ENCODE assay signal across 19 mouse cellular contexts in genomic region chr3:100843784-100844183, GRCm38 (mm10). TPM values are rescaled to one million over a fixed set of nuclear protein-coding genes. Genes with fewer than 3 reads are reported as not detected.
A peak's percentile ranks its signal among the peaks of the same experiment; 100 is the strongest.
DNase-seq lines count a peak whose midpoint lies in the region; ATAC-seq lines count a peak whose summit lies in the region.
"Had no signal": no experiment of that assay in that cellular context is flagged by ENCODE, and none has a peak within 500 bp of the region (broad histone marks: within the 10 kb centered on the region; RNA-seq: fewer than 3 reads in every experiment).

No protein-coding gene starts in this region.

- WGBS in heart, embryonic 10.5 days, result 85% methylated on average over 3 of the region's 3 CpGs
- WGBS in limb, embryonic 12.5 days, result 57% methylated on average over 3 of the region's 3 CpGs
- WGBS in limb, embryonic 10.5 days, result 79% methylated on average over 3 of the region's 3 CpGs

- no peak for ATAC-seq in limb, embryonic 12.5 days (ENCODE audit: insufficient number of reproducible peaks, insufficient read depth, low FRiP score, low TSS enrichment, low read depth)
- ATAC-seq: forebrain, embryonic 13.5 days had no signal

- H3K9me3 ChIP-seq in heart, embryonic 10.5 days, result no peaks in the 10 kb centered on the region
- no peaks in the 10 kb centered on the region for H3K9me3 ChIP-seq in limb, embryonic 12.5 days
- no peaks in the 10 kb centered on the region for H3K9me3 ChIP-seq in limb, embryonic 10.5 days (replicated peaks)
- H3K9me3 ChIP-seq: forebrain, embryonic 13.5 days; G1E; limb, embryonic 13.5 days; liver, embryonic 15.5 days; neural tube, embryonic 13.5 days; stomach, embryonic 15.5 days had no signal

- no peaks in the 10 kb centered on the region for H3K27me3 ChIP-seq in heart, embryonic 10.5 days (ENCODE audit: insufficient read depth, poor library complexity, severe bottlenecking)
- no peaks in the 10 kb centered on the region for H3K27me3 ChIP-seq in limb, embryonic 12.5 days
- H3K27me3 ChIP-seq in limb, embryonic 10.5 days (ENCODE audit: low read depth, poor library complexity, severe bottlenecking), result no peaks in the 10 kb centered on the region
- H3K27me3 ChIP-seq: forebrain, embryonic 13.5 days; limb, embryonic 13.5 days; liver, embryonic 15.5 days; neural tube, embryonic 13.5 days; stomach, embryonic 15.5 days had no signal

- no peak overlapping the region for H3K4me2 ChIP-seq in limb, embryonic 12.5 days
- H3K4me2 ChIP-seq: forebrain, embryonic 13.5 days; limb, embryonic 13.5 days; liver, embryonic 15.5 days; midbrain, embryonic 11.5 days; neural tube, embryonic 13.5 days; stomach, embryonic 15.5 days had no signal

- DNase-seq in heart, adult 18-20 months, result peak; percentile 4 to 25
- DNase-seq in heart, embryonic 10.5 days (ENCODE audit: low spot score), result no peak
- DNase-seq in limb, embryonic 10.5 days (ENCODE audit: low spot score), result no peak
- DNase-seq in brain, adult 2 months (ENCODE audit: low read depth, low spot score), result peak; percentile 43
- DNase-seq in kidney, postnatal 25 days, result peak; percentile 66 to 75
- DNase-seq in urinary bladder, postnatal 36 days (ENCODE audit: low spot score in 2 of 2), result no peak
- no peak for DNase-seq in lung, postnatal 4 days
- DNase-seq: adrenal gland, postnatal 36 days; cerebellum, adult 8-10 months; gastrocnemius, postnatal 25 days had no signal

- no peak overlapping the region for H3K27ac ChIP-seq in heart, embryonic 10.5 days
- H3K27ac ChIP-seq in limb, embryonic 12.5 days, result 0 out of 2 replicates have a peak overlapping the region, but pooled peaks have one; percentile 12
- no peak overlapping the region for H3K27ac ChIP-seq in limb, embryonic 10.5 days
- H3K27ac ChIP-seq: forebrain, embryonic 13.5 days; limb, embryonic 13.5 days; liver, embryonic 15.5 days; neural tube, embryonic 13.5 days; stomach, embryonic 15.5 days had no signal

- no peak overlapping the region for H3K9ac ChIP-seq in limb, embryonic 12.5 days (replicated peaks)
- H3K9ac ChIP-seq: forebrain, embryonic 13.5 days; limb, embryonic 13.5 days; liver, embryonic 15.5 days; neural tube, embryonic 13.5 days; stomach, embryonic 15.5 days had no signal

- H3K36me3 ChIP-seq in heart, embryonic 10.5 days, result no peaks in the 10 kb centered on the region
- H3K36me3 ChIP-seq in limb, embryonic 12.5 days, result no peaks in the 10 kb centered on the region
- H3K36me3 ChIP-seq in limb, embryonic 10.5 days, result no peaks in the 10 kb centered on the region
- H3K36me3 ChIP-seq: G1E; limb, embryonic 13.5 days; liver, embryonic 15.5 days; neural tube, embryonic 13.5 days; stomach, embryonic 15.5 days had no signal

- no peak overlapping the region for H3K4me3 ChIP-seq in heart, embryonic 10.5 days
- no peak overlapping the region for H3K4me3 ChIP-seq in limb, embryonic 12.5 days (replicated peaks)
- H3K4me3 ChIP-seq in limb, embryonic 10.5 days, result no peak overlapping the region
- H3K4me3 ChIP-seq: forebrain, embryonic 13.5 days; limb, embryonic 13.5 days; liver, embryonic 15.5 days; neural tube, embryonic 13.5 days; stomach, embryonic 15.5 days had no signal

- 0 out of 2 replicates have a peak, but pooled peaks cover 3% of the 10 kb centered on the region for H3K4me1 ChIP-seq in heart, embryonic 10.5 days
- peaks cover 15% of the 10 kb centered on the region for H3K4me1 ChIP-seq in limb, embryonic 12.5 days (replicated peaks)
- H3K4me1 ChIP-seq in limb, embryonic 10.5 days, result peaks cover 9% of the 10 kb centered on the region; the same call in 1 of the 2 replicates
- H3K4me1 ChIP-seq: forebrain, embryonic 13.5 days; liver, embryonic 15.5 days; neural tube, embryonic 13.5 days; stomach, embryonic 15.5 days had no signal

RNA-seq across cellular contexts. Expression of gene Vtcn1, which starts 18.5 kb away (rescaled TPM):
- total RNA-seq in heart, adult 18-20 months (2021), result under 1 TPM; 0.10 to 0.59 TPM
- 0.05 TPM in 2 replicates for polyA plus RNA-seq in heart, embryonic 10.5 days (2016; fragmentation: Nextera tagmentation; extraction: Ambion mirVana)
- polyA plus RNA-seq in limb, embryonic 12.5 days (2016; fragmentation: Nextera tagmentation; extraction: Ambion mirVana), result not detected in 2 replicates
- polyA plus RNA-seq in limb, embryonic 10.5 days (2016; fragmentation: Nextera tagmentation; extraction: Ambion mirVana), result not detected in 2 replicates
- total RNA-seq: layer of hippocampus, postnatal 10 days had no signal
- polyA plus RNA-seq: forebrain, embryonic 13.5 days; G1E; liver, embryonic 15.5 days; midbrain, embryonic 11.5 days; neural tube, embryonic 13.5 days had no signal

Comparison
In these comparisons a context has a peak if more than half of its experiments do, and no peak if none do; other contexts are left out.
1. DNase-seq: peak in heart, adult 18-20 months (2 of 2), brain, adult 2 months (single experiment) and kidney, postnatal 25 days (2 of 2); none in heart, embryonic 10.5 days (single experiment), limb, embryonic 10.5 days (single experiment), urinary bladder, postnatal 36 days (0 of 2) and lung, postnatal 4 days (0 of 2).